Mouse (Mus musculus): ENCODE measurements around the gene Hspa2. TPM values are rescaled to one million over a fixed set of nuclear protein-coding genes. Genes with fewer than 3 reads are reported as not detected.

Gene Hspa2
- total RNA-seq, 2 experiments from 2014 or later, result 5.7 to 7.8 TPM

DNA sequence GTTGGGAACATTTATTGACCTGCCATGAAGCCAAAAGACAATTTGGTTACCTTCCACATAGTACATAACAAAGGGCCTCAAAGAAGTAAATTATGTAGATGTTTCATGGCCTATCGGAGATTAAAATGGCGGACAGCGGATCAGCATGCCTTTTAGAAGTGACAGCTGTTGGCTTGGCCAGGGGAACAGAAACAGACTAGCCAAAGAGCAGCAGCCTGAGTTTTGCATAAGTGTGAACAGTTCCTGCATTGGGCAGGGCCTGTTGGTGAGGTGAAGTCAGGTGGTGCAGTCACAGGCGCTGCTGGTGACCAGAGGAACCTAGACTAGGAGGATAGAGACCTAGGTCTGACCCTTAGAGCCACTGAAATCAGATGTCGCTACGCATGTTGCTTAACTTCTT lies 26.9 kb upstream of the Hspa2 start:
- no peak for DNase-seq
- intact Hi-C loops (cut with DNase I), result no loop called here

DNA sequence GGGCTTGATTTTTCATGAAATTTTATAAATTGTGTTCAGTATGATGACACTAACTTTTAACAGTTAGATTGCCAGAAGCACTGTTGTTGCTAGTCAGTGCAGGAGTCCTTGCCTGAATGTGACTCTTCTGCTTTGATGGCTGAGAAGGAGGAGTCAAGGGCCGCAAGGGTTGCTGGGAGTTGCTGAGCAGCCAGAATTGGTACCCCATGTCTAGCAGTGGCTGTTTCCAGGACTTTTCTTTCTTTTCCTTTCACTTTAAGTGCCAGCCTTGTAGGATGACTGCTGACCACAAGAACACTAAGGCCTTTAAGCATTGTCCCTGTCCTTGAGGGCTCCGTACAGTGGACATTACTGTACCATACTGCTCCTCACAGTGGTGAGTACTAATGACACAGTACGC lies 26.2 kb upstream of the Hspa2 start:
- DNase-seq, result no peak
- intact Hi-C loops (cut with DNase I), result no loop called here

DNA sequence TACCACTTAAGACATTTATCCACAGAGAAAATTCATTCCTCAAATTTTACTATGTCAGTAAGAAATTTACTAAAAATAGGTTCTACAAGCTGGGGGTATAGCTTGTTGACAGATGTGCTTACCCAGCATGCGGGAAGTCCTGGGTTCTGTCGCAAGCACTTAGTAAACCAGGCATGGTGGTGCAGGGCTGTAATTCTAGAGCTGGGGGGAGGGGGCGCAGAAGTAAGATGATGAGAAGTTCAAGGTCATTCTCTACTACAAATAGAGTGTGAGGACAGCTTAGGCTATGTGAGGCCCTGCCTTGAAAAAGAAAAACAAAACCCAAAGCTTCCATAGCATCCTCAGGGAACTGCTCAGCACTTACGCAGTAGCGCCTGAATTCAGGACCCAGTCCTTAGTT lies 25.4 kb upstream of the Hspa2 start:
- intact Hi-C loops (cut with DNase I), result no loop called here
- no peak for DNase-seq

DNA sequence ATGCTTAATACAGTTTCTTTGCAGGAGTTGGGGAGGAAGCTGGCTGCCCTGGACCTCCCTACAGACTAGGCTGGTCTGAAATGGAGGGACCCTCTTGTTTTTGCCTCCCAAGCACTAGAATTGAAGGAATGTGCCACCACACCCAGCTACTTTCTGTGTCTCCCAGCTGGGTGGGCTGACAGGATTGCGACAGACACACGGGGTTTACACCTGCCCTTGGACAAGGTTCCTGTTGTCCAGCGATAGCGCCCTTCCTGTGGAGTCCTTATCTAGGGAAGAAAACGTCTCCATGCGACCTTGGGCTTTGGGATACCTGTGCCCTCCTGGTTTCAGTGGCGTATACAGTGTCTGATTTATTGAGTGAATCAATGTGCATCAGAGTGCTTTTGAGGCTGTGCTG lies 23.8 kb upstream of the Hspa2 start:
- no peak for DNase-seq

DNA sequence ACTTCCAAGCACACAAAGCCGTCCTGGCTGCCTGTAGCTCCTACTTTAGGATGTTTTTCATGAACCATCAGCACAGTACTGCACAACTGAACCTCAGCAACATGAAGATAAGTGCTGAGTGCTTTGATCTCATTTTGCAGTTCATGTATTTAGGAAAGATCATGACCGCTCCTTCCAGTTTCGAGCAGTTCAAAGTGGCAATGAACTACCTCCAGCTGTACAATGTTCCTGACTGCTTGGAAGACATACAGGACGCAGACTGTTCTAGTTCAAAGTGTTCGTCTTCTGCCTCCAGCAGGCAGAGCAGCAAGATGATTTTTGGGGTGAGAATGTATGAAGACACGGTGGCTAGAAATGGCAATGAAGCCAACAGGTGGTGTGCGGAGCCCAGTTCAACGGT lies 18.6 kb upstream of the Hspa2 start:
- DNase-seq, result no peak
- intact Hi-C loops (cut with DNase I), result no loop called here

More for the DNA sequence above, 23.8 kb upstream of the Hspa2 start:
- intact Hi-C loops (cut with DNase I), result no loop called here

DNA sequence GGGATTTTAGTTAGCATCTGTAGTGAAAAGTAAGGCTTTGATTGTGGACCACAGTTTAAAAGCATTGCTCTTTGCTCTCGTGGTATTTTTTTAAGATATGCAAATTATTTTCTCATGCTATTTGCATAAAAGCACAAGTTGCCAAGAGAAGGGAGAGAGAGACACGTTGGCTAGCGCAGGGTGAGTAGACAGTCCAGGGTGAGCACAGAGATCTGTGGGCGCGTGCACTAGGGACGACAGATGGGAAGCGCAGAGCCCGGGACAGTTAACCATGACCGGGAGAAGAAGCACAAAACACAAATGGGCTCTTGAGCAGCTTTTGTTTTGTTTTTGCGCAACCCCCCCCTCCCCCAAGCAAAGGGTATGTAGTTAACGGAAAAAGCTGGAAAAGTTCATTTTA lies 15.2 kb upstream of the Hspa2 start:
- intact Hi-C loops (cut with DNase I), result no loop called here
- no peak for DNase-seq

DNA sequence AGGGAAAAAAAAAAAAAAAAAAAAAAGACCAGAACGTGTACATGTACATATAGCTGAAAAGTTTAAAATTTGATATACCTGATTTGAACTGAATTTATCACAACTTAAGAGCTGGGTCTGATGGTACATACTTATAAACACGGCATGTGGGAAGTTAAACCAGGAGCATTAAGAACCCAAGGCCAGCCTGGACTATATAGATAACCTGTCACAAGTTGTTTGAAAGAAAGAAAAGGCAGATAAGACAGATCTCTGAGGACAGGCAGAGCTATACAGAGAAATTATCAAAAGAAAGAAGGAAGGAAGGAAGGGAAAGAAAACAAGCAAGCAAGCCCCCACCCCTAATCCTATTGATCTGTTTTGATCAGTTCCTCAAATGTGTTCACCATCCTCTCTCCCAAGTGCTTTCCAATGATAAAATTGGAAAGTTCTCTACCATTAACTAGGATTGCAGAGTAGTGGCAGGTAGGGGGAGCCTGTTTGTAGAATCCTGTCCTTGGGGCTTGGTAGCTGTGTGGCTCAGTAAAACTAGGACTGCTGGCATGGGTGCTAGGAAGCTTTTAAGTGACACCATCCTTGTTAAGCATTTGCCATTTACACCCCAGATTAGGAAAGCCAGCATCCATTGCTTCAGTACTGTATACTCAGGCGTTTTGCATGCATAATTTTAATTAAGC lies 12.2 kb upstream of the Hspa2 start:
- intact Hi-C loops (cut with DNase I), result no loop called here
- no peak for DNase-seq

DNA sequence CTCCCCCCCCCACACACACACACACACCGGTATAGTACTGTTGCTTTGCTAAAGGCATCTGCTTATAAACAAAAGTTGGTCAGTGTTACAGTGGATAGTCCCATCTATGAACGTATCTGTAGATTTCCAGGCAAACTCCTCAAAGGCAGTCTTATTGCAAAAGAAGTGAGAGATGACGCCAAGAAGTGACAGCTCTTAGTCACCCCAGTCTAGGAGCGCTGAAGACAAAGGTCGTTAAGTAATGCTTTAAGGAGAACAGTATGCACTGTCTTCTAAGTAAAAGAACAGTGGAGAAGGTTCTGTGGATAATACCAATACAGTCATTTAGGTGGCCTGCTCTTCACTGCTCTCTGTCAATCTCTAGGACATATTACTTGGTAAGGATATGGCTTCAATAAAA lies 11.0 kb upstream of the Hspa2 start:
- intact Hi-C loops (cut with DNase I), result no loop called here
- no peak for DNase-seq

DNA sequence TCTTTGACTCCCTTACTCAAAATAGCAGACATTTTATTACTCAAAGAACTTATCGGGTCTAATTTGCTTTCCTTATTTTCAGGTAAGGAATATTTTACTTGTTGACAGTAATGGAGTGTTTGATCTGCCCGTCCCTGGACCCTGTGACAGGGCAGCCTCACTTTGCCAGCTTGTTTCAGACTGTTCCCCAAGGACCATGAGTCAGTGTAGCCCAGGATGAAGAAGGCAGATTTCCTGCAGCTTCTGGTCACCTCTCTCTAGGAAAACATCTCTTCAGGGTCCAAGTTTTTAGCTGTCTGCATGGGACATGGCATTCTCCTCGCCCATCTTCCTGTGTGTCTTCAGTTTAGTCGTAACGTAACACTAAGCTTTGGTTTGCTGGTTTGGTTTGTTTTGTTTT lies 6.7 kb upstream of the Hspa2 start:
- intact Hi-C loops (cut with DNase I), result no loop called here
- DNase-seq, result no peak

DNA sequence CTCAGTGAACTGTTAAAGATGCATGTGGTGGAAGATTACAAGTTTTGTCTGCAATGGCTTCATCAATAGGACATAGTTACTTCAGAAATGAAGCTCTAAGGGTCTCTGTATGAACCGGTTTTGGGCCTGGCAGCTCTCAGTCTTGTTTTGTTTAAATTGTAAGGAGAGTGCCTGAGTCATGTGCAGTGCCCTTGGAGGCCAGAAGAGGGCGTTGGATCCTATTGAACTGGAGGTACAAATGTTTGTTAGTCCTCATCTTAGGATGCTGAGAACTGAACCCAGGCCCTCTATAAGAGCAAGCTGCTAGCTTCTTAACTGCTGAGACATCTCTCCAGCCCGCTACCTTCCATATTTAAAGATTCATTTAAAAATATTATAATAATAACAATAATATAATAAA lies 2.3 kb upstream of the Hspa2 start:
- DNase-seq, result no peak

DNA sequence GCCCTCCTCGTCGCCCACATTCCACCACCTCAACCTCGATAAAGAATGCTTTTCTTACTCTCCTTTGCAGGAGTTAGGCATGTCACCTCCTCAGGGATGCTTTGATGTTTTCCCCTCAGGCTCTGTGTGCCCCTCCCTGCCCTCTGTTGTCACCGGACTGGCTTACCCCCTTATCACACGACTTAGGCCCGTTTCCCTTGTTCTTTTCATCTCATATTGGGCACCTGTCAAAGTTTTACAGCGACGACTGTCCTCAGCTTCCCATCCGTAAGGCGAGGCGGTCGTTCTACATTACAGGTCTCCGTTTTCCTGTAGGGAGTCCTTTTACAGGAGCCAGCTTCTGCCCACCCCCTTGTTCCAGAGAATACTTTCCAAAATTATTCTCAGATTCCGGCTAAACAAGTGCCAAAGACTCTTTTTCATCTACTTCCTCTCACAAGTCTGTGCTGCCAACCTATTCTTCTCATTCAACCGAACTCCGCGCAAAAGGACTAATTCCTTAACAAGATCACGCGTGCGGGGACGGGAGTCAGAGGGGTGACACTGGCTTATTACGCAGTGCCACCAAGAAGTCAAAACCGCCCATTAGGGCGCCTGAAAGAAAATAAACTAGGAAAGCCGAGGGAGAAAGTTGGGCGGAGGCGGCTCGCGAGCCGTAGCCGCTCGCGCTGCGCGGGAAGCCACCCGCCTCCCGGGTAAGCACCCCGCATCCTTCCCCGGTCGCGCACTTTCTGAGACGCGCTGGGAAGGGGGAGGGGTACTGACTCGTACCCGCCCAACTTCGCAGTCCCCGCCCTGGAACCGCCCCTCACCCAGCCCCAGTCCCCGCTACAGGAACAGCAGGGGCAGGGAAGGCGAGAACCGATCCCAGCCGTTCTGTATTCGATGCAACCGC lies 738 bp upstream of the Hspa2 start:
- no peak for DNase-seq
- intact Hi-C loops (cut with DNase I), result loop anchor here (1.0 kb wide), 1 partner anchor 32 kb away; no protein-coding TSS in a partner anchor

More for the DNA sequence above, 2.3 kb upstream of the Hspa2 start:
- intact Hi-C loops (cut with DNase I), result no loop called here

DNA sequence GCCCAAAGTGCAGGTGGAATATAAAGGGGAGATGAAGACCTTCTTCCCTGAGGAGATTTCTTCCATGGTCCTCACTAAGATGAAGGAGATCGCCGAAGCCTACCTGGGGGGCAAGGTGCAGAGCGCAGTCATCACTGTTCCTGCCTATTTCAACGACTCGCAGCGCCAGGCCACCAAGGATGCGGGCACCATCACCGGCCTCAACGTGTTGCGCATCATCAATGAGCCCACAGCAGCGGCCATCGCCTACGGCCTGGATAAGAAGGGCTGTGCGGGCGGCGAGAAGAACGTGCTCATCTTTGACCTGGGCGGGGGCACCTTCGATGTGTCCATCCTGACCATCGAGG lies 833 bp downstream of the Hspa2 start:
- intact Hi-C loops (cut with DNase I), result loop anchor here (5.0 kb wide), 2 partner anchors 67 to 192 kb away; no protein-coding TSS in a partner anchor
- no peak for DNase-seq

DNA sequence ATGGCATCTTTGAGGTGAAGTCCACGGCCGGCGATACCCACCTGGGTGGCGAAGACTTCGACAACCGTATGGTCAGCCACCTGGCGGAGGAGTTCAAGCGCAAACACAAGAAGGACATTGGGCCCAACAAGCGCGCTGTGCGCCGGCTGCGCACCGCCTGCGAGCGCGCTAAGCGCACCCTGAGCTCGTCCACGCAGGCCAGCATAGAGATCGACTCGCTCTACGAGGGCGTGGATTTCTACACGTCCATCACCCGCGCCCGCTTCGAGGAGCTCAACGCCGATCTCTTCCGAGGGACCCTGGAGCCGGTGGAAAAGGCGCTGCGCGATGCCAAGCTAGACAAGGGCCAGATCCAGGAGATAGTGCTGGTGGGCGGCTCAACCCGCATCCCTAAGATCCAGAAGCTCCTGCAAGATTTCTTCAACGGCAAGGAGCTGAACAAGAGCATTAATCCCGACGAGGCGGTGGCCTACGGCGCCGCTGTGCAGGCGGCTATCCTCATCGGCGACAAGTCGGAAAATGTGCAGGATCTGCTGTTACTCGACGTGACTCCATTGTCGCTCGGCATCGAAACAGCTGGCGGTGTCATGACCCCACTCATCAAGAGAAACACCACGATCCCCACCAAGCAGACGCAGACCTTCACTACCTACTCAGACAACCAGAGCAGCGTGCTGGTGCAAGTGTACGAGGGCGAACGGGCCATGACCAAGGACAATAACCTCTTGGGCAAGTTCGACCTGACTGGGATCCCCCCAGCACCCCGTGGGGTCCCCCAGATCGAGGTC lies 1.4 kb downstream of the Hspa2 start:
- intact Hi-C loops (cut with DNase I), result loop anchor here (5.0 kb wide), 2 partner anchors 67 to 192 kb away; no protein-coding TSS in a partner anchor
- peak; percentile 20 to 42 for DNase-seq

DNA sequence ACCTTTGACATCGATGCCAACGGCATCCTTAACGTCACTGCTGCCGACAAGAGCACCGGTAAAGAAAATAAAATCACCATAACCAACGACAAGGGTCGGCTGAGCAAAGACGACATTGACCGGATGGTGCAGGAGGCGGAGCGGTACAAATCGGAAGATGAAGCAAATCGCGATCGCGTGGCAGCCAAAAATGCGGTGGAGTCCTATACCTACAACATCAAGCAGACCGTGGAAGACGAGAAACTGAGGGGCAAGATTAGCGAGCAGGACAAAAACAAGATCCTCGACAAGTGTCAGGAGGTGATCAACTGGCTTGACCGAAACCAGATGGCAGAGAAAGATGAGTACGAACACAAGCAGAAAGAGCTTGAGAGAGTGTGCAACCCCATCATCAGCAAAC lies 2.0 kb downstream of the Hspa2 start:
- DNase-seq, result peak; percentile 15 to 19
- intact Hi-C loops (cut with DNase I), result loop anchor here (5.0 kb wide), 2 partner anchors 66 to 191 kb away; no protein-coding TSS in a partner anchor

DNA sequence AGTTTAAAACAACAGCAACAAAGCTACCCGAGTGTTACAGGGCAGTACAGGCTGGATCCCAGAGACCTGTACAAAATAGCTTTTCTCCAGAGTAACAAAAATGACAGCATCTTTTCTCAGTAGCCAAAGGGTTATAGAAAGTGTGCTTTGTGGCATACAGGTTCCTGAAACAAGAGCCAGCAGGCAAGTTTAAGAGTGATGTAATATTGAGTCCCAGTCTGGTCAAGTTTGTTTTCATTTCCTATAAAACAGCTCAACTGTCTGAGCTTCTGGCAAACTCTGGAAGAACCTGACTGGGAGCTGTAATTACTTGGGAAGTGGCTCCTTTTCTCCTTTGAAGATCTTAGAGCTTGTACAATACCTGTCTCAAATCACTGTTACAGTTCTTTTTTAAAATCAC lies 3.2 kb downstream of the Hspa2 start:
- no peak for DNase-seq
- intact Hi-C loops (cut with DNase I), result loop anchor here (5.0 kb wide), 2 partner anchors 65 to 190 kb away; no protein-coding TSS in a partner anchor

DNA sequence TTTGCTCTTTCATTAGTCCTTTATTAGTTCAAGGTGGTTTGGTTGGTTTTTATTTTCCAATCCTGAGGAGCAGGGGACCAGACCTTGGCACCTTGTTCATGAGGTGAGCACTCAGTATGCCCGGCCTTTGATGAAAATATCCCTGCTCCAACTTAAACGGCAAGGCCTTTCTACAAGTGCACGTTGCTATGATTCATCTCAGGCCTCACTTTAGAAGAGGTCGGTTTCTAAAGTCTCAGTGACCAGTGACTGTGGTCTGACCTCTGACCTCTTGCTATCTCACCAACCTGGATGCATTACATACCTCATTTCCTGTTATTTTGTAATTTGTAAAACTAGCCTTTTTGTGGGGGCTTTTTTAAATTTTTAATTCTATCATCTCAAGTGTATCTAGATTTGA lies 5.2 kb downstream of the Hspa2 start:
- intact Hi-C loops (cut with DNase I), result loop anchor here (5.0 kb wide), 2 partner anchors 63 to 188 kb away; no protein-coding TSS in a partner anchor
- DNase-seq, result no peak

DNA sequence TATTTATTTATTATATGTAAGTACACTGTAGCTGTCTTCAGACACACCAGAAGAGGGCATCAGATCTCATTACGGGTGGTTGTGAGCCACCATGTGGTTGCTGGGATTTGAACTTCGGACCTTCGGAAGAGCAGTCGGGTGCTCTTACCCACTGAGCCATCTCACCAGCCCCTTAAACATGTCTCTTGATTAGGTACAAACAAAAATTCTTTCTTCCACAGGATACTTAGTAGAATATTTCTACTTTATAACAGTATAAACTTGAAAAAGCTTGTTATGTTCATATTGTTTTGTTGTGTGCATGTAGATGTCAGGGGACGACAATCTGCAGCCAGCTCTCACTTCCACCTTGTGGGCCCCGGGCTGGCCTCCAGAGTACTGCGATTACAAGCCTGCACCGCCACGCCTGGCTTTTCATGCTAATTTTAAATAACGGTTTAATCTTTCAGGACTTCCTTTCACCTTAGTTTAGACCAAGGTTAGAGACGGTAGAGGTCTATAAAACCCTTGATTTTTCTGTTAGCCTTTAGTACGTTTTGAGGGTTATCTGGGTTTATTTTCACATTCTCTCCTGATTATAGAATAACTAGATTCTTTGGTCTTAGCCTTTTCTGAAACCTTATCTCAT lies 11.5 kb downstream of the Hspa2 start:
- DNase-seq, result no peak
- intact Hi-C loops (cut with DNase I), result no loop called here

DNA sequence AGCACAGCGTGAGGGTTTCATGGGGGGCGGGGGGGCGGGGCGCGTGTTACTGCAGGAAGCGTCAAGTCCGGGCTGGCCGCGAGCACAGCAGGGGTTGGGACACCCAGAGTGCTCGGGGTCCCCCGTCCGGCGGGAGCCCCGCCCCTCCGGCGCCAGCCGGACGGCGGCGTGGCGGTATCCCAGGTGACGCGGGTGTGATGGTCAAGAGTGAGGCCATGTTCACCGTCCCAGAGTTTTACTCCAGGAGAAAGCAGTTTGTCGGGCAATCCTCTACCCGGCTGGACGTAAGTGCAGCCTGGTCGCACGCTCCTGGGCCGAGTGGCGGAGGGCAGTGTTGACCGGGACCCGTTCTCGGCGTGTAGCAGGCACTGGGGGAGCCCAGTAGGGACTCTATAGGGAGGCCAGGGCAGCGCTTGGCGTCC lies 13.5 kb downstream of the Hspa2 start, which contains the start of gene Ppp1r36:
TSS of gene Ppp1r36 (plus strand) at position 106 of the 422 bp plus-strand sequence.
- intact Hi-C loops (cut with DNase I), result no loop called here
- peak; percentile 19 to 31 for DNase-seq

DNA sequence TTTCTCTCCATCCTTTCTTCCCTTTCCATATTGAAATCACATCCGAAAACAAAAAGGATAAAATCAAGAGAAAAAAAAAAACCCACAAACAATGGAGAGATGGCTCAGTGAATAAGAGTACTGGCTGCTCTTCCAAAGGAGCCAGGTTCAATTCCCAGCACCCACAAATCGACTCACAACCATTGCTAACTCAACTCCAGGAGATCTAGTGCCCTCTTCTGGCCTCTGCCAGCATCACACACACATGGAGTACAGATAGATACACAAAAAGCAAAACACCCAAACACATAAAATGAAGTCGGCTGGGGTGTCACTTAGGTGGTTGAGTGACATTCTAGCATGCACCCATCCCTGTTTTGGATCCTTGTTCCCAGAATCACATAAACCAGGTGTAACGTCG lies 14.4 kb downstream of the Hspa2 start:
- no peak for DNase-seq
- intact Hi-C loops (cut with DNase I), result no loop called here

DNA sequence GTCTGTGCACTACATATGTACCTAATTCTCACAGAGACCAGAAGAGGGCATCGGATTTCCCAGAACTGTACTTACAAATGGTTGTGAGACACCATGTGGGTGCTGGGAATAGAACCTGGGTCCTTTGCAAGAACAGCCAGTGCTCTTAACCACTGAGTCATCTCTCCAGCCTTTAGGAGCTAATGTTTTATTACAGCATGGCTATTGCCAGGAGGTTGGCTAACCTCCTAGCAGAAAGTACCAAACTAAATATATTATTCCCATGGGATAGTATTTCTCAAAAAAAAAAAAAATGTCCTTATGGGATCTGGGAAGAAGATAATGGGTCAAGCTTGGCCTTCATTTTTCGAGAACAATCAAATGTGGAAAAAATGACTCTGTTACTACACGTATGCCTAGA lies 21.3 kb downstream of the Hspa2 start:
- intact Hi-C loops (cut with DNase I), result no loop called here
- no peak for DNase-seq

Measured in heart, postnatal 36 days (tissue).